Mouse (Mus musculus) MEL (cell line): Measurements from ENCODE around the gene Gli3.

Experiments
- CTCF ChIP-seq, 3 experiments: IDR thresholded peaks in 2 of 3; conservative IDR thresholded peaks in 1 of 3; 2 replicates each; pipeline ENCODE4 v1.5.1; 2011 to 2012; ENCODE audit warnings: low read length in 3 of 3, low read depth in 2 of 3, mild to moderate bottlenecking in 2 of 3, improper control_type of control experiment in 1 of 3, inconsistent platforms in 1 of 3, mixed read lengths in 1 of 3, moderate library complexity in 1 of 3; ENCODE audit not compliant: control insufficient read depth in 1 of 3, insufficient read depth in 1 of 3, poor library complexity in 1 of 3, severe bottlenecking in 1 of 3
- EP300 ChIP-seq, 2 experiments: IDR thresholded peaks; 2 replicates each; pipeline ENCODE4 v1.6.1; 2011; ENCODE audit warnings: improper control_type of control experiment in 2 of 2, low read length in 2 of 2, low read depth in 1 of 2, mild to moderate bottlenecking in 1 of 2
- GATA1 ChIP-seq: IDR thresholded peaks from 2 replicates; pipeline ENCODE4 v1.6.1; 2011; ENCODE audit warnings: low read depth, low read length, improper control_type of control experiment

DNA sequence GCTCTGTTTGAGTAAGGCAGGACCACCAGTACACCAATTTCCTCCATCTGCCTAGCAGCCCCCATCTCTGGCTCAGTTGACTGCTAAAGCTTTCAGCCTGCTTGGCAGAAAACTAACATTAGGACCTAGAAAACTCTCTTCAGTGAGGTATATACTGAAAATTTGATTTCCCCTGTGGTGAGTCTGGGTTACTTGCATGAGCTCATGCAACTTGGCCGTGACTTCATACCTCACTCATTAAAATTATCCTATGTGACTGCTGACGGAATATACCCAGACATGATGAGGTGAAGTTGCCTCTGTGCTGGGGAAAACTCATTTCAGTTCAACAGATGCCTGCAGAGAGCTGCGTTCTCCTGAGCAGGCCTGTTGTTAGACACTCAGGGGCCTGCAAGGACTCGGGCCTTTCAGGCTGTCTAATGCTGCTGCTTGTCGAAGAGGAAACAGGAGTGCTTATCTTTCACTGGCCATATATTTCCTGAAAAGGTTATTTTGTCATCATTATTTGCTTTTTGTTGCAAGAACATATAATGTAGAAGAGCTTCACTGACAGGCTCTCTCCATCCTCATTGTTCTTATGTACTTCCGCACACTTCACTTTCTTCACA lies 127.4 kb downstream of the Gli3 start:
- TF ChIP-seq CTCF (IDR thresholded peaks at IDR 0.05 in 2 of 3, conservative IDR thresholded peaks at IDR 0.05 in 1 of 3; ENCODE audit: control insufficient read depth in 1 of 3, insufficient read depth in 1 of 3, low read depth in 2 of 3, low read length in 3 of 3, poor library complexity in 1 of 3, severe bottlenecking in 1 of 3) (no peak), EP300 (IDR thresholded peaks at IDR 0.05; ENCODE audit: low read depth in 1 of 2, low read length in 2 of 2) (no peak), GATA1 (no peak)
